Mouse (Mus musculus): ENCODE measurements around the gene Ska2. TPM values are rescaled to one million over a fixed set of nuclear protein-coding genes. Genes with fewer than 3 reads are reported as not detected.
A peak's percentile ranks its signal among the peaks of the same experiment; 100 is the strongest.

Ska2 gene
- polyA plus RNA-seq, 1 experiment from 2014 or later, result 114 TPM

DNA sequence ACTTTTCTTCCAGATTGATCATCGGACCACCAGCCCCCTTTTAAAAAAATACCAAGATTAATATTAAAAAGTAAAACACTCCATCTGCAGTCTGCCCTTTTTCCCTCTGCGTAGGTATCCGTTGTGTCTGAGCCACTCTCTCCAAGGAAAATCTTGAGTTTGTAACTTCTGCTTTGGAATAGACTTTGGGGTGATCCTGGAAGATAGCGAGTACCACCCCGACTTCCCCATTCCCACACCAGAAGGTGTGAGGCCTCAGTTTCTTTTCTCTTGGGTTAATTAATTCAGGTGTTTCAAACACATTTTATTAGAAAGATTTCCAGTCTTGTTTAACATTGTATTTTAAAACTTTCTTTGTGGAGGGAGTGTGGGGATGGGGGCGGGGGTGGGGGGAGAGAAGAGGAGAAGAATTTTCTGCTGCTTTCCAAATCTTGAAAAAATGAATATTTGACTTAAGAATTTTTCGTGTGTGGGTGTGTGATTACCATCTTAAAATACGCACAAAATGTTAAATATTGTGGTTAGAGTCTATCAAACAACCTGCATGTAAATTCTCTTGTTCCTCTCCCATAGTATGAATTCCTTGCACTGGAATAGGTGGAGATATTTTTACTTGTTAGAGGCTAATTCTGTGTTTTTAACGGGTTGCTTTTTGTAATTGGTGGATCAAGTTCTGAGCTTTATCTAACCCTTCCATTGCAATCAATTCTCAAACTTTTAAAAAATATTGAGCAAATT, 1.3 kb downstream of the Ska2 start:
- Histone ChIP-seq H3K4me2 (peak overlapping the region; percentile 60), H3K36me3 (replicated peaks) (peaks cover 35% of the 10 kb centered on the region), H3K27ac (peak overlapping the region; percentile 98), H3K27me3 (no peaks in the 10 kb centered on the region), H3K9me3 (no peaks in the 10 kb centered on the region), H3K4me3 (replicated peaks) (peak overlapping the region; percentile 88), H3K4me1 (peaks cover 26% of the 10 kb centered on the region), H3K9ac (peak overlapping the region; percentile 95)
- 6% methylated on average over 9 of the region's 9 CpGs for WGBS
- ATAC-seq (ENCODE audit: low FRiP score), result no peak

DNA sequence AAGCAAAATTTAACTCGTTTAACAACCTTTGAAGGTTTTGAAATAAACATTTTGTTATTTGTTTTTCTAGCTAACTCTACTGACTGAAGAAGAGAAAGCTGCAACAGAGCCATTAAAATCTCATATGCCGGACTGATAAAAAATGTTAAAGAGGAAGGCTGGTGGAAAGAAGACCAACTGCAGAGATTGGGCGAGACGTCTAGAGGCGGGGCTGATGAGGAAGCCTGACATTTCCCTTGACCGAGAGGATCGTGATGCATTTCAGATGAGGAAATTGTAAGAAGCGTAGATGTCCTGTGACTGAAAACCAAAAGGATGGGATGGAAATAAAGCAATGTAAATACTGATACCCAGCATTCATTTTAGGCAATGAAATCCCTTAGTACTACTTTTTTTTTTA, 12.8 kb downstream of the Ska2 start:
- no peaks in the 10 kb centered on the region for H3K27me3 ChIP-seq
- H3K27ac ChIP-seq, result no peak overlapping the region
- no peak for ATAC-seq (ENCODE audit: low FRiP score)
- no peak overlapping the region for H3K4me2 ChIP-seq
- no peak overlapping the region for H3K4me3 ChIP-seq (replicated peaks)
- H3K4me1 ChIP-seq, result peaks cover 7% of the 10 kb centered on the region; the same call in 1 of the 2 replicates
- H3K9ac ChIP-seq, result no peak overlapping the region
- WGBS, result 85% methylated on average over 8 of the region's 8 CpGs
- H3K36me3 ChIP-seq (replicated peaks), result peaks cover 68% of the 10 kb centered on the region
- H3K9me3 ChIP-seq, result no peaks in the 10 kb centered on the region

DNA sequence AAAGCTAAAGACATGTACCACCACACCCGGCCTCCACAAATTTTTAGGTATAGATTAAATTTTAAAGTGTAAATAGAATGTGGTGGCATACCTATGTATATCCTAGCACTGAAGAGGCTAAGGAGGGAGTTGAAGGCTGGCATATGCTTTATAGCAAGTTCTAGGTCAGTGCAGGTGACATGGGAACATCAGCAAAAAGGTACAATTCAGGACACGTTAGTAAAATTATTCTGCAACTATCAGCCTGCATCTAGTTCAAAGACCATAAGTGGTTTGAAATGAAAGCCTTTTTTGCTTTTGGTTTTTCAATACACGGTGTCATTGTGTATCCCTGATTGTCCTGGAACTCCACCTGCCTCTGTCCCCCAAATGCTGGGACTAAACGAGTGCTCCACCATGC, 16.5 kb downstream of the Ska2 start:
- Histone ChIP-seq H3K4me3 (replicated peaks) (peak overlapping the region; percentile 95; the same call in 1 of the 2 replicates), H3K4me2 (peak overlapping the region; percentile 65), H3K36me3 (replicated peaks) (peaks cover 41% of the 10 kb centered on the region), H3K4me1 (peaks cover 19% of the 10 kb centered on the region), H3K9me3 (no peaks in the 10 kb centered on the region), H3K9ac (no peak overlapping the region), H3K27ac (peak overlapping the region; percentile 97), H3K27me3 (no peaks in the 10 kb centered on the region)
- no peak for ATAC-seq (ENCODE audit: low FRiP score)
- WGBS, result 45% methylated on average over 4 of the region's 4 CpGs

DNA sequence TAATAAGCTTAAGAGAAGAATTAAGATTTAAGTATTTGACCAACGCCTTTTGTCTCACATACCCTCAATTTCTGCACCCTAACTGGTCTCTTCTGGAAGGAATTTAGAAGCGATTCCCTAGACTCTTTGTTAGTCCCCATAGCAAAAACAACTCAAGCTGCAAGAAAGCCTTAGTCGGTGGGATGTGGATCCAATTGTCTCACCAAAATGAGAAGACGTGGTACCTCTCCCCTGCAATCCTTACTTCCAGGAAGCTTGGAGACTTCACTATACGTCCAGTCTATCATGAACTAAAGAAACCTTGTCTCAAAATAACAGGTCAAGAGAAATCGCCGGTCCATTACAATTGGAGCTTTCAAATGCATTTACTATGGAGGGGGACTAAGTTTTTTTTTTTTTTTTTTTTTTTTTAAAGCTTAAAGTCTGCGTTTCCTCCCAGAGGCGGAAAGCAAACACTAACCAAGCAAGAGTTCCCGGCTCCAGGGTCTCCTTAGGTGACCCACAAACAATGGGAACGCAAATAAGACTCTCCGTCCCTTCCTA, 17.3 kb downstream of the Ska2 start:
- peak overlapping the region; percentile 87 for H3K9ac ChIP-seq

DNA sequence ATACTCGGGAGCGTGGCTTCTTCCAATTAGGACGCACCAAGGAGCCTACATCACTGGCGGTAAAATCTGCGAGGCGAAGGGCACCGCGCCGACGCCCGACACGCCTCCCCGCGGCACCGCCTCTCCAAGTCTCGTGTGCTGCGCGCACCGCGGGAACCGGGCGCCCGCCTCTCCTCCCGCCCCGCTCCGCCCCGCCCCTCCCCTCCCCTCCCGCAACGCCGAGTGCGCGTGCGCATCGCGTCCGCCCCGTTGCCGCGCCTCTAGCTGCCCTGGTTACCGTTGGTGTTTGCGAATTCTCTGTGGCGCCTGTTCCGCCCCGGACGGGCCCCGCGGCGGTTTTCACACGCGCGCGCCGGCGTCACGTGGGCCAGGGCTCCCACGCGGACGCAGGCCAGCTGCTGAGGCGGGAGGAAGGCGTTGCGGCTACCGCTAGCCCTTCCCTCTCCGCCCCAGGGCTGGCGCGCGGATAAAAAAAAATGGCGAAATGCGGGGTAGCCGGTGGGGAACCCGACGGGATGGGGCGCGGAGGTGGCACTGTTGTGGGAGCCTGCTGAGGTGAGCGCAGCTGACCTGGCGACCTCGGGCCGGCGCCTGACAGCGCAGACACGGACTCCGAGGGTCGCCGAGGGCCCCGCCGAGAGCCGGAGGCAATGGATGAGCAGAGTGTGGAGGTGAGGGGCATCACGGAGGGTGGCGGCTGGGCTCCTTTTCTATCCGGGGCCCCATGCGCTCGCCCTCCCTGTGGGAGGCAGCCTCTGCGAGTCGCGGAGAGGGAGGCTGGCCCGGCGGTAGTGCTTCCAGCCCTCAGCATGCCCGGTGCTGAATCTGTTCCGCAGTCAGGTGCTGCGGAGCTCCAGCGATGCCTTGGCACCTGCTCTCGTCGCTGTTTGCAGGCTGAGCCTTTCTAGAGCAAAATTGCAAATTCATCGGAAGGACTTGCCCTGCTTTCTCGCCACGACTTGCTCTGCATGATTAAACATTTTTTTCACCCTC, 18.1 kb downstream of the Ska2 start, which contains the start of gene Trim37:
Gene Trim37, plus strand, starts transcription at position 254 of the 993 bp plus-strand sequence.
- Histone ChIP-seq H3K4me1 (peaks cover 19% of the 10 kb centered on the region), H3K9me3 (no peaks in the 10 kb centered on the region), H3K27ac (peak within 1 kb of the TSS; percentile 97), H3K4me2 (peak within 1 kb of the TSS; percentile 65), H3K9ac (peak within 1 kb of the TSS; percentile 87), H3K27me3 (no peaks in the 10 kb centered on the region), H3K36me3 (replicated peaks) (peaks cover 35% of the 10 kb centered on the region), H3K4me3 (replicated peaks) (peak within 1 kb of the TSS; percentile 95)
- under 1% methylated on average over 80 of the region's 105 CpGs for WGBS
- ATAC-seq (ENCODE audit: low FRiP score), result peak; percentile 94

More for the DNA sequence above, 17.3 kb downstream of the Ska2 start:
- Histone ChIP-seq H3K27ac (peak overlapping the region; percentile 97), H3K27me3 (no peaks in the 10 kb centered on the region), H3K4me2 (peak overlapping the region; percentile 65), H3K4me1 (peaks cover 19% of the 10 kb centered on the region), H3K9me3 (no peaks in the 10 kb centered on the region), H3K4me3 (replicated peaks) (peak overlapping the region; percentile 95), H3K36me3 (replicated peaks) (peaks cover 39% of the 10 kb centered on the region)
- WGBS, result 1% methylated on average over 12 of the region's 12 CpGs
- ATAC-seq (ENCODE audit: low FRiP score), result no peak; the same call in 1 of the 2 replicates

DNA sequence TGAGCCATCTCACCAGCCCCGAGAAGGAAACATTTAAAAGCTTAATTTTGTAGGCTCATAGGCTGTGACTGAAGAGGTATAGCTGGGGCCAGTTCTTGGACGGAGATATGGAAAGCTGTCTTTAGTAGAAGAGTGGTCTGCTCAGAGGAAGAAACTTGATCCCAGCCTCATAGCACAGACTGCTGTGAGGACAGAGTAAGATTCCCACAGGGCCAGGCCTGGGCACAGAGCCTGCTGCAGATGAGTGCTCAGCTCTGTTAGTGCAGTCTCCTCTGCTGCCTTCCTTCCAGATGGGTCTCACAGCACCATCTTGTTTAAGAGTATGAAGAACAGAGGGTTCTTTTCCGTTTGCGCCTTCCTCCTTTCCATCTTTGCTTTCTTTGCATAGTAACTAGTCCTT, 27.2 kb downstream of the Ska2 start:
- Histone ChIP-seq H3K4me2 (no peak overlapping the region), H3K27ac (no peak overlapping the region), H3K27me3 (no peaks in the 10 kb centered on the region), H3K9ac (no peak overlapping the region), H3K9me3 (no peaks in the 10 kb centered on the region), H3K4me3 (replicated peaks) (no peak overlapping the region), H3K36me3 (replicated peaks) (peaks cover 25% of the 10 kb centered on the region), H3K4me1 (no peaks in the 10 kb centered on the region)
- ATAC-seq (ENCODE audit: low FRiP score), result no peak
- 90% methylated on average over 4 of the region's 4 CpGs for WGBS

DNA sequence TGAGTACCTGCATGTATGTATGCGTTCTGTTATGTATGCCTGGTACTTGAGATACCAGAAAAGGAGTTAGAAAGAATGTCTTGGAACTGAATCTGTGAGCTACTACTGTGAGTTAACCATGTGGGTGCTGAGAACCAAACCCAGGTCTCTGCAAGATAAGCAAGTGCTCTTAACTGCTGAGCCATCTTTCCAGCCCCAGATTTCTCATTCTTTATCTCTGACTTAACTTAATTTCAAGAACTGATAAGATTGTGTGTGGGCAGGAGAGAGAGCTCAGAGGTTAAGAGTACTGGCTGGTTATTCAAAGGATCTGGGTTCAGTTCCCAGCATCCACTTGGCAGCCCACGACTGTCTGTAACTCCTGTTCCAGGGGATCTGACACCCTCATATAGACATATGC, 49.0 kb downstream of the Ska2 start:
- no peak overlapping the region for H3K9ac ChIP-seq
- no peaks in the 10 kb centered on the region for H3K27me3 ChIP-seq
- H3K9me3 ChIP-seq, result no peaks in the 10 kb centered on the region
- 95% methylated on average over 2 of the region's 2 CpGs for WGBS
- no peak overlapping the region for H3K4me3 ChIP-seq (replicated peaks)
- no peak overlapping the region for H3K27ac ChIP-seq
- H3K4me2 ChIP-seq, result no peak overlapping the region
- no peaks in the 10 kb centered on the region for H3K4me1 ChIP-seq
- peaks cover 36% of the 10 kb centered on the region for H3K36me3 ChIP-seq (replicated peaks)
- ATAC-seq (ENCODE audit: low FRiP score), result no peak

DNA sequence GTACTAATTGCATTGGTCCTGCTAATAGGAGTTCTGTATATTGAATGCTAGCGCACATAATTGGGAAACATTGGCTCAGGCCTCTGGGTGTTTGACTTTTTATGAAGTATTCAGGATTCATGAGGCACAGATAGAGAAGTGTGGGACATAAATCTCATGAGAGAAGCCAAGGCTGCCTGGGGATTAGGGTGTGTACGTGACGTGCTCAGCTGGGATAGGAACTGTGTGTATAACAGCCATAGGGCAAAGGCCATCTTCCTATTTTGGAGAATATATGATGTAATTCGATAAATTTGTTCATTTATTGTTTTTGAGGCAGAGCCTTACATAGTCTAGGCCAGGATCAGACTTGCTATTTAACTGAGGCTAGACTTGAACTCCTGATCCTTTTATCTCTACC, 53.7 kb downstream of the Ska2 start:
- Histone ChIP-seq H3K4me3 (replicated peaks) (no peak overlapping the region), H3K9ac (no peak overlapping the region), H3K27ac (no peak overlapping the region), H3K36me3 (replicated peaks) (peaks cover 44% of the 10 kb centered on the region), H3K9me3 (no peaks in the 10 kb centered on the region), H3K27me3 (no peaks in the 10 kb centered on the region), H3K4me2 (no peak overlapping the region), H3K4me1 (no peaks in the 10 kb centered on the region)
- WGBS, result 96% methylated on average over 4 of the region's 4 CpGs
- ATAC-seq (ENCODE audit: low FRiP score), result no peak

DNA sequence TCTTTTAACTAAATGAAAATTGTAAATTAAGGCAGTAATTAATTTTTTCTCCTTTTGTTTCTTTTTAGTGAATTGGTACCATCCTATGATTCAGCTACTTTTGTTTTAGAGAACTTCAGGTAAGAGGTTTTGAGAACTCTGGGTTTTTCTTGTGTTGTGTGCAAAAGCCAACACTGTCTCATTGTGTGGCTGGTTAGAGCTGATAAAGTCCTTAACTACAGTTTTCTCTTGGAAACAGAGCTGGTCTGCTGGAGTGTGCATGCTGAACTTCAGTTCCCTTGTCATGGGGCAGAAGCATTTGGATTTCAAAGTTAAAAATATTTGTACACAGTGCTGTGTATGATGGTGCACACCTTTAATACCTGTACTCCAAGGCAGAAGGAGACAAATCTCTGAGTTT, 54.7 kb downstream of the Ska2 start:
- Histone ChIP-seq H3K9me3 (no peaks in the 10 kb centered on the region), H3K36me3 (replicated peaks) (peaks cover 54% of the 10 kb centered on the region), H3K4me2 (no peak overlapping the region), H3K27ac (no peak overlapping the region), H3K9ac (no peak overlapping the region), H3K4me1 (no peaks in the 10 kb centered on the region), H3K4me3 (replicated peaks) (no peak overlapping the region), H3K27me3 (no peaks in the 10 kb centered on the region)
- no peak for ATAC-seq (ENCODE audit: low FRiP score)

DNA sequence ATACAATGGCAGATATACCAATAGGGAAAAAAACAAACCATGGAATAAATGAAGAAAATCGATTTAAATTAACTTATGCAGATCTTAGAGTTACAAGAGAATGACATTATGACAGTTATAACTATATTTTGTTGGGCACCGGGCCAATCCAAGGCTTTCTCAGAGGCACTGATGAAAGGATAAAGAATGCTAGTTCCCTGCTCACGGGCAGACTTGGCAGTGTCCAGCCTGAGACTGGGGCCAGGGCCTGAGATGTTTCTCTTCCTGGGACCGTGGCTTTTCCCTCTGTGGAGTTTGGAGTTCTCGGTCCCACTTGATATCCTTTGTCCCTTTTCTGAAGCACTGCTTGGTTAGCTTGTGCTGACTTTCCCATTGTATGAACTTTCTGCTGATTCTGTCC, 64.6 kb downstream of the Ska2 start:
- Histone ChIP-seq H3K4me1 (no peaks in the 10 kb centered on the region), H3K9ac (no peak overlapping the region), H3K27ac (no peak overlapping the region), H3K4me3 (replicated peaks) (no peak overlapping the region), H3K4me2 (no peak overlapping the region), H3K27me3 (no peaks in the 10 kb centered on the region), H3K36me3 (replicated peaks) (peaks cover 32% of the 10 kb centered on the region), H3K9me3 (no peaks in the 10 kb centered on the region)
- ATAC-seq (ENCODE audit: low FRiP score), result no peak
- 91% methylated on average over 5 of the region's 5 CpGs for WGBS
